Mouse (Mus musculus): Measurements from ENCODE around the gene Ankrd40. TPM values are rescaled to one million over a fixed set of nuclear protein-coding genes. Genes with fewer than 3 reads are reported as not detected.

Gene Ankrd40
- polyA plus RNA-seq, 1 experiment from 2014 or later, result 19.9 TPM

DNA sequence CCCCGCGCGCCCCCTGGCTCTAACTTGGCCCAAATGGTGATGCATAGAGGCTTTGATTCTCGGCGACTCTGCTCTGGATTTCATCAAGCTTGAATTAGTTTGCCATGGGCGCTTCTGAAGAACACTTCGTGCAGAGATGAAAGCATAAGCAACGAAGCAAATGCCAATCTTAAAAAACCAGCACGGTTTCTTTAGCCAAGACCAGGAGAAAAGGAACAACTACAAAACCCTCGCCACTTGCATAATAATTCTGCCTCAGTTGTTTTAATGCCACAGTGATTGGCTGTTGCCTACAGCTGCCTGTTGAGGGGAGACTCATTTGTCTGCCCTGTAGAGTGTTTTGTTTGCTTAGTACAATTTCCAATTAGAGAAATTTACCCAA lies 834 bp downstream of the Ankrd40 start:
- H3K9me3 ChIP-seq, result no peaks in the 10 kb centered on the region

DNA sequence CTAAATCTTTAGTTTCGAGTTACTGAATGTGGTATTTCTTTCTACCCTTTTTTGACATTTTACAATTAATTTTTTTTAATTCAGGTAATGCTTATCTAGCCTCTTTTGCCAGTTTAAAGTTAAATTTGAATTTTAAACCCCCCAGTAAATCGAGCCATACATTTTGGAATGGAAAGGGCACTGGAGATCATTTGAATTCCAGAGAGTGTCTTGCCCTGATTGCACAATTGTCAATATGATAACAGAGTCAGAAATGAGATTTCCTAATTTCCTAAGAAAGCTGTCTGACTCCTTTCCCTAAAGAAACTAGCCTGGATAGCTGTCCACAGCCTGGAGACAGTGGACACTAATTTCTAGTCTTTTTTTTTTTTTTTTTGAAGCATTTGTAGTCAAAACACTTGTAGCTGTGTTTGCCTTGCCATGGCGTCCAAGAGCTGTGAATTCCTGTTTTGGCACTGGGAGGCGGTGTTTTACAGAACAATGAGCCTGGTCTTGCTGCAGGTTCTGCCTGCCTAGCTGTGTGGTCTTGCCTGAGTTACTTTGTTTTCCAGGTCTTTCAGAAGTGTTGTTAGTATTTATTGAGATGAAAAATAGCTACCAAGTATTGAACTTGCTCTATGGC lies 1.6 kb downstream of the Ankrd40 start:
- no peak overlapping the region for H3K4me3 ChIP-seq

More for the DNA sequence above, 834 bp downstream of the Ankrd40 start:
- peak overlapping the region; percentile 61 for H3K4me2 ChIP-seq
- ATAC-seq (ENCODE audit: insufficient number of reproducible peaks, low FRiP score, low TSS enrichment, low read depth), result no peak
- H3K4me1 ChIP-seq, result peaks cover 20% of the 10 kb centered on the region
- 0% methylated on average over 9 of the region's 10 CpGs for WGBS
- peak overlapping the region; percentile 93 for H3K9ac ChIP-seq
- H3K36me3 ChIP-seq, result no peaks in the 10 kb centered on the region
- H3K4me3 ChIP-seq, result peak overlapping the region; percentile 77
- H3K27ac ChIP-seq, result peak overlapping the region; percentile 98
- no peaks in the 10 kb centered on the region for H3K27me3 ChIP-seq

DNA sequence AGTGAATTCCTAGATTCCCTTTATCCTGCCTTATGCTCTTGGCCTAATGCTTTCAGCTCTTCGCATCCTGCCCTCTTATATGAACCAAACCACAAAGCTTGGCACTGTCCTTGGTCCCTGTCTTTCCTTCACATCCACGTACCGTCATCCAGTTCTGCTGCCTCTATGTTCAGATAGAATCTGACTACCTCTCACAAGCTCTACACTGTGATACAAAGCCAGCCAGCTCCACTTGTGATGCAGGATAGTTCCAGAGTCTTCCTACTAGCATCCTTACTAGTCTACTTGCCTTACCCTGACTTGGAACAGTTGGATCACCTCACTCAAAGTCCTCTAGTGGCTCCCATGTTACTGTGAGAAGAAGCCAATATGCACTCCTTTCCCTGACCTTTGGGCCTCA lies 2.4 kb downstream of the Ankrd40 start:
- Histone ChIP-seq H3K4me3 (no peak overlapping the region), H3K9ac (no peak overlapping the region), H3K27ac (no peak overlapping the region), H3K4me1 (peaks cover 20% of the 10 kb centered on the region), H3K36me3 (peaks cover 11% of the 10 kb centered on the region), H3K4me2 (no peak overlapping the region), H3K9me3 (no peaks in the 10 kb centered on the region), H3K27me3 (no peaks in the 10 kb centered on the region)
- ATAC-seq (ENCODE audit: insufficient number of reproducible peaks, low FRiP score, low TSS enrichment, low read depth), result no peak
- WGBS, result 92% methylated on average over 3 of the region's 3 CpGs

More for the DNA sequence above, 1.6 kb downstream of the Ankrd40 start:
- peaks cover 5% of the 10 kb centered on the region for H3K36me3 ChIP-seq
- no peaks in the 10 kb centered on the region for H3K27me3 ChIP-seq
- peaks cover 20% of the 10 kb centered on the region for H3K4me1 ChIP-seq
- no peak overlapping the region for H3K27ac ChIP-seq
- WGBS, result 51% methylated on average over 4 of the region's 4 CpGs
- no peak for ATAC-seq (ENCODE audit: insufficient number of reproducible peaks, low FRiP score, low TSS enrichment, low read depth)
- H3K9me3 ChIP-seq, result no peaks in the 10 kb centered on the region
- H3K9ac ChIP-seq, result no peak overlapping the region
- peak overlapping the region; percentile 61 for H3K4me2 ChIP-seq

DNA sequence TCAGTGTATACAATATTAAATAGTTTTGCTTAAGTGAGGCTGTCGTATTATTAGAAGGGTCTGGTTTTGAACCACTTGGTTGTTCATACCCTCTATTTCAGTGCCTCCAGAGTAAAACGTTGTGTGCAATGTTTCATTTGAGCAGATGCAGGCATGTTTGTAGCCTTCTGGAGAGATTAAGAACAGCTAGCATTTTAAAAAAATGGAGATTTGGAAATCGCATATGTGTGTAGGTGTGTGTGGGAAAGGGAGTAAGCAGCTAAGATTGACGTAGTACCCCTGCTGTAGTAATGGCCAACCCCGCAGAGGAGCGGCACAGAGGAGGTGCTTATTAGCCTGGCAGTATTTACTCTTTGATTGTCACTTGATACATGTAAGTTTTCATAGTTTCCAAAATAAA lies 4.9 kb downstream of the Ankrd40 start:
- Histone ChIP-seq H3K27ac (no peak overlapping the region), H3K36me3 (peaks cover 29% of the 10 kb centered on the region), H3K9me3 (no peaks in the 10 kb centered on the region), H3K9ac (no peak overlapping the region), H3K4me3 (no peak overlapping the region), H3K4me2 (no peak overlapping the region), H3K4me1 (peaks cover 13% of the 10 kb centered on the region; the same call in 1 of the 2 replicates), H3K27me3 (no peaks in the 10 kb centered on the region)
- WGBS, result 86% methylated on average over 6 of the region's 6 CpGs
- no peak for ATAC-seq (ENCODE audit: insufficient number of reproducible peaks, low FRiP score, low TSS enrichment, low read depth)

DNA sequence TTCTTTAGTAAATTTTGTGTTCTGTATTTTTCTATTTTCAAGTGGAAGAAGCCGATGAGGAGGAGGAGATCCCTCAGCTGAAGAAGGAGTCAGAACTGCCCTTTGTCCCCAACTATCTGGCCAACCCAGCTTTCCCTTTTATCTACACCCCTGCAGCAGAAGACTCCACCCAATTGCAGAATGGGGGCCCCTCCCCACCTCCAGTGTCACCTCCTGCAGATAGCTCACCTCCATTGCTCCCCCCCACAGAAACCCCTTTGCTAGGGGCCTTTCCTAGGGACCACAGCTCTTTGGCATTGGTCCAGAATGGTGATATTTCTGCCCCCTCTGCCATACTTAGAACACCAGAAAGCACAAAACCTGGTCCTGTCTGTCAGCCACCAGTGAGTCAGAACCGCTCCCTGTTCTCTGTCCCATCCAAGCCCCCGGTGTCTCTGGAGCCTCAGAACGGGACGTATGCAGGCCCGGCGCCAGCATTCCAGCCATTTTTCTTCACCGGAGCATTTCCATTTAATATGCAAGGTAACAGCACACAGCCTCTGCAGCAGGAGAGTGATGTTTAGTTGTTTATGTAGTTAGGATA lies 6.7 kb downstream of the Ankrd40 start:
- H3K9me3 ChIP-seq, result no peaks in the 10 kb centered on the region
- 0 out of 2 replicates have a peak overlapping the region, but pooled peaks have one; percentile 47 for H3K27ac ChIP-seq
- H3K4me2 ChIP-seq, result no peak overlapping the region
- H3K4me3 ChIP-seq, result no peak overlapping the region
- peak; percentile 19; the same call in 1 of the 2 replicates for ATAC-seq (ENCODE audit: insufficient number of reproducible peaks, low FRiP score, low TSS enrichment, low read depth)
- 79% methylated on average over 8 of the region's 8 CpGs for WGBS
- H3K9ac ChIP-seq, result no peak overlapping the region
- no peaks in the 10 kb centered on the region for H3K27me3 ChIP-seq
- H3K4me1 ChIP-seq, result peaks cover 10% of the 10 kb centered on the region; the same call in 1 of the 2 replicates
- H3K36me3 ChIP-seq, result peaks cover 46% of the 10 kb centered on the region

DNA sequence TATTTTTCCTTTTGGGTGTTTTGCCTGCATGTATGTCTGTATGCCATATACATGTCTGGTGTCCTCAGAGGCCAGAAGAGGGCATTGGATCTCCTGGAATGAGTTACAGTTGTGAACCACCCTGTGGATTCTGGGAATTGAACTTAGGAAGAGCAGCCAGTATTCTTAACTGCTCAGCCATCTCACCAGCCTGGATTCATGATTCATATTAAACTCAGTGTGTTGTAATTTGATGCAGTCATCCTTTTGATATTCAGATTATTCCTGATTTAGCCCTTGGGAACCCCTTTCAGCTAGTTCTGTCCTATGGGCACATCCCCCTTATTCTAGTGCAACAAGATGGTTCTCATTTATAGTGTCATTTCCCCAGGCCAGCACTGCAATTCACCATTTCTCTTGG lies 8.8 kb downstream of the Ankrd40 start:
- Histone ChIP-seq H3K9ac (no peak overlapping the region), H3K36me3 (peaks cover 51% of the 10 kb centered on the region)
- ATAC-seq (ENCODE audit: insufficient number of reproducible peaks, low FRiP score, low TSS enrichment, low read depth), result no peak

DNA sequence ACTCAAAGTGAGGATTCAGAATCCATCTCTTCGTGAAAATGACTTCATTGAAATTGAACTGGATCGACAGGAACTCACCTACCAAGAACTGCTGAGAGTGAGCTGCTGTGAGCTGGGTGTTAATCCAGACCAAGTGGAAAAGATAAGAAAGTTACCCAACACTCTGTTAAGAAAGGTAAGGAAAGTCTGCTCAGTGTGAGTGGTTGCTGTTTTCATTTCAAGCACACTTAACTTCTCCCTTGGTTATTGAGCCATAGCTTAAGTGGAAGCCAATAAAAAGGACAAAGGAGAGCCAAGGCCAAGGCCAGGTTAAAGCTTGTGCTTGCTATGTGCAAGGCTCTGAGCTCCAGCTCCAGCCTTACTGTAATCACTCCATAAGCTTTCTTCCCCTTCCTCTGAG lies 10.5 kb downstream of the Ankrd40 start:
- Histone ChIP-seq H3K27me3 (no peaks in the 10 kb centered on the region), H3K4me1 (peaks cover 7% of the 10 kb centered on the region; the same call in 1 of the 2 replicates), H3K4me2 (no peak overlapping the region), H3K4me3 (no peak overlapping the region), H3K9me3 (no peaks in the 10 kb centered on the region), H3K36me3 (peaks cover 51% of the 10 kb centered on the region), H3K9ac (no peak overlapping the region), H3K27ac (no peak overlapping the region)
- ATAC-seq (ENCODE audit: insufficient number of reproducible peaks, low FRiP score, low TSS enrichment, low read depth), result no peak
- WGBS, result 77% methylated on average over 2 of the region's 2 CpGs

More for the DNA sequence above, 8.8 kb downstream of the Ankrd40 start:
- Histone ChIP-seq H3K27me3 (no peaks in the 10 kb centered on the region), H3K4me1 (no peaks in the 10 kb centered on the region), H3K9me3 (no peaks in the 10 kb centered on the region), H3K27ac (no peak overlapping the region), H3K4me2 (no peak overlapping the region), H3K4me3 (no peak overlapping the region)

DNA sequence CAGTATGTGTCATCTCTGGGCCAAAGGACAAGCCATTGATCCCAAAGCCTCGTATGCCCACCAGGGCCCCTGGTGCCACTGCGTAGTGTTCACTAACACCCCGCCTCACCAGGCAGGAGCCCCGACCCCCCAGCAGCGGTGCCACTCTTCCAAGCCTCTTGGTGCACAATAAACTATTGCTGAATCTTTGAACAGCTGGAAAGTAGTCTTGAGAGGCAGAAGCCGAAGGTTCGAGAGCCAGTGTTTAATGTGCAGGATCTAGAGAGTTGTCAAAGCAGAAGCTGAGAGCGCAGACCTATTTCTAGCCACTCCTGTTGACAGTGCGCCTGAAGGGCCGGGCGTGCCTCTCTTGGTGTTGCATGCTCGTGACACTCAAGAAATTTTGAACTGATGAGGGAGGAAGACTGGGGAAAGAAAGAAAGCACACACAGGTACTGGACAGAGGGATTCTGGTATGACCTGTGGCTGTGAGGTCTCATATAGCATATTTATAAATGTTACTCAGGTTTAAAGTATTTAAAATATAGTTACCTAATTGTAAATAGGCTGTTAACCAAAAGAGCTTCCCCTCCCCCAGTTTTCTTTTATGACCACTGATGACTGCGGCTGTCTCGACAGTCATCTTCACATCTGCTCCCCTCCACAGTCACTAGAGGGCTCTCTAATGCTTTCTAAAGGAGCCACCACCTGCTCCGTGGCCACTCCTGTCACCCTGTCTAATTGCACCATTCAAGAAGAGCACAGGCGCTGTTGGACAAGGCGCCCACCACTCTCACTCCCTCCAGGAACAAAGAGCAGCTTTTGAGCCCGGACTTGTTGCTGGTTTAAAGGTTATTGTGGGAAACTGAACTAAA lies 12.2 kb downstream of the Ankrd40 start:
- Histone ChIP-seq H3K4me3 (no peak overlapping the region), H3K9ac (no peak overlapping the region), H3K4me2 (no peak overlapping the region), H3K4me1 (peaks cover 23% of the 10 kb centered on the region), H3K36me3 (peaks cover 43% of the 10 kb centered on the region), H3K27me3 (no peaks in the 10 kb centered on the region), H3K9me3 (no peaks in the 10 kb centered on the region), H3K27ac (no peak overlapping the region)
- WGBS, result 53% methylated on average over 18 of the region's 18 CpGs
- ATAC-seq (ENCODE audit: insufficient number of reproducible peaks, low FRiP score, low TSS enrichment, low read depth), result no peak

DNA sequence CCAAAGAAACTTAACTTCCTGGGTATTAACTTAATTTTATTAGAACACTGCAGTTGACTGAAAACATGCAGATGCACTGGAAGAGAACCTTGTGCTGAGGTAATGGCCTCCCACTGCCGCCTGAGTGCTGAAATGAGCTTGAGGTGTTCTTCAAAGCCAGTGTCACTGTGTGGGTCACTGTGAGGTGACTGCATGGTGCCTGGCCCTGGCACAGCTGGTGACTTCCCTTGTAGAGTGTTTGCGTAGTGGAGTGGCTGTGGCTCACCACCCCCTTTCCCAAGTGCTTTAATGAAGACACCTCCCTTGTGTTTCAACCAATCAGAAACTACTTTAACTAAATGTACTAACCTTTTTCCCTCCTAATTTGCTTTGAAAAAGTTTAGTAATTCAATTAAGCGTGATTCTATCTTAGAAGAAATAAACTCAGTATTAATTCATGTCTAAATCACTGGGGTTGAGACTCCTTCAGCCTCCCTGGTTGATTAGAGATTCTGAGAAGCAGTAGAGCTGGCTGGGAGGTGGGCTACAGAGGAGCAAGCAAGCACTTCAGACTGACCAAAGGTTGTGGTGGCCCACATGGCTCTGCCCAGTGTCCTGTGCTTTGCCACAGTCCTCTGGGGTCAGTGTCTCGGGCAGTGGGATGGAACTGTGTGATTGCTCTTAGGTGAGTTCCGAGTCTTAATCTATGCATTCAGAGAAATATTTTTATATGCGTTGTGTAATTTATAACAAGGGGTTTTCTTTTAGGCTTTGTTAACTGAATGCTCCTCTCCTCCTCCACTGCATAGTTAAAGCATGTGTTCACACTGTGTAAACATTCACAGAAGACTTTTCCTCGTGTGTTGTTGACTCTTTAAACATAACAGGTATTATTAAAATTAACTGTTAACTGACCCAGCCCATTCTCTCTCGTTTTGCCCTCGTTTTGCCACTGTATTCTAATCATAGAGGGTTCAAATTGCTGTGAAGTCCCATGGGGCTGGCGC lies 13.4 kb downstream of the Ankrd40 start:
- no peaks in the 10 kb centered on the region for H3K27me3 ChIP-seq
- peaks cover 30% of the 10 kb centered on the region for H3K4me1 ChIP-seq
- H3K4me2 ChIP-seq, result no peak overlapping the region
- WGBS, result 57% methylated on average over 10 of the region's 10 CpGs
- ATAC-seq (ENCODE audit: insufficient number of reproducible peaks, low FRiP score, low TSS enrichment, low read depth), result no peak
- H3K9ac ChIP-seq, result no peak overlapping the region
- H3K4me3 ChIP-seq, result no peak overlapping the region
- H3K27ac ChIP-seq, result no peak overlapping the region
- peaks cover 31% of the 10 kb centered on the region for H3K36me3 ChIP-seq
- H3K9me3 ChIP-seq, result no peaks in the 10 kb centered on the region

DNA sequence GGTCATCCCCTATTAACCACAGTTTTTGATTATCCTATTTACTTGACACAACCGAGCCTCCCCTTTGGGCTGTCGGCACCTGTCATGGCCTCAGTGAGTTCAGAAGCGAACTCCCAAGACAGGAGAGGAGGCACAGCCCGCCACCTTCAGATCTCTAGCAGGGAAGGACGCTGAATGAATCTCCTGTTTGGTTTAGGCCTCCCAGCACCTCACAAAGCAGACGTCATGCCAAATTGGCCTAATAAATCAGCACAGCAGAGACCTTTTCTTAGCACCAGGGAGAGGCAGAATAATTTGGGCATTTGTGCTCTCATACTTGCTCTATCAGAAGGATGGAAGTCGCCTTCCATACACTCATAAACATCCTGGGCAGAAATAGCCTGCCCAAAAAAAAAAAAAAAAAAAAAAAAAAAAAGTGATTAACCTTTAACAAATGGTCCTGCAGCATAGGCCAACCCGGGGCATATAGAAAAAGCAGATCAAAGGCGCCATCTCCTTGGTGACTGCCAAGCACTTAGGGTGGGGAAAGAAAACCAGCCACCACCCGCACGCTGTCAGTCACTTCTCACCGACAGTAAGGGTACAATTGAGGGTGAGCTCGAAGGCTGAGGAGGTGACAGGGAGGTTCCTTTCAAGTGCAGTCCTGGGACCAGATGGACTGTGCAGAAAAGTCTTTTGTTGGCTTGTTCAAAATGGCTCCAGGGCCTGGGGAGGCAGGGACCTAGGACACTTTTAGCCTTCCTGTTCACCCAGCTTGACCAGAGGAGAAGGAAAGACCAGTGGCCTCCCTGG lies 14.5 kb downstream of the Ankrd40 start:
- no peak overlapping the region for H3K9ac ChIP-seq
- peaks cover 38% of the 10 kb centered on the region for H3K4me1 ChIP-seq
- WGBS, result 27% methylated on average over 13 of the region's 13 CpGs
- no peak for ATAC-seq (ENCODE audit: insufficient number of reproducible peaks, low FRiP score, low TSS enrichment, low read depth)
- no peak overlapping the region for H3K27ac ChIP-seq
- no peaks in the 10 kb centered on the region for H3K27me3 ChIP-seq
- no peaks in the 10 kb centered on the region for H3K9me3 ChIP-seq
- no peak overlapping the region for H3K4me3 ChIP-seq
- H3K4me2 ChIP-seq, result no peak overlapping the region
- H3K36me3 ChIP-seq, result peaks cover 24% of the 10 kb centered on the region

DNA sequence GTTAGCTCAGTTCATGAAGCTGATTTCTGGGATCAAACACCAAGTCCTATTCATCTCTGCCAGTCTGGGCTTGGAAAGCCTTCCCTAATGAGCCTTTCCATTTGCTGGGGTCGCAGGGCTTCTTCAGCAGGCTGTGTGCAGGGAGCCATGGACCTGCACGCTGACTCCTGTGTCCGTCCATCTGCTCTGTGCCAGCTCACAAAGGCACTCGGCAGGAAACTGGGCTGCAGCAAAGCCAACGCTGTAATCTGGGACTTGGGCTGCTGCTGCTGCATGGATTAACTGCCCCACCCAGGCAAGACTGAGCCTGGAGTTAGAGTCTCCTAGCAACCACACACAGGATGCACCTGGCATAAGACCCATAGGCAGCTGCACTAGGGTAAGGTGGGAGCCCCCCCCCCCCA lies 16.2 kb downstream of the Ankrd40 start:
- peaks cover 38% of the 10 kb centered on the region for H3K4me1 ChIP-seq
- no peak for ATAC-seq (ENCODE audit: insufficient number of reproducible peaks, low FRiP score, low TSS enrichment, low read depth)
- no peak overlapping the region for H3K9ac ChIP-seq

More for the DNA sequence above, 16.2 kb downstream of the Ankrd40 start:
- Histone ChIP-seq H3K27me3 (no peaks in the 10 kb centered on the region), H3K36me3 (peaks cover 10% of the 10 kb centered on the region), H3K4me2 (no peak overlapping the region), H3K27ac (peak overlapping the region; percentile 75), H3K4me3 (no peak overlapping the region), H3K9me3 (no peaks in the 10 kb centered on the region)
- WGBS, result 33% methylated on average over 5 of the region's 5 CpGs

Data from limb, embryonic 15.5 days (tissue).